In genomic region chrX:93286291-93286893, GRCm38 (mm10) we compare ENCODE assay signal across 8 mouse cellular contexts. TPM values are rescaled to one million over a fixed set of nuclear protein-coding genes. Genes with fewer than 3 reads are reported as not detected.
A peak's percentile ranks its signal among the peaks of the same experiment; 100 is the strongest.
DNase-seq lines count a peak whose midpoint lies in the region; ATAC-seq and TF ChIP-seq lines count a peak whose summit lies in the region.

Arx (plus strand) TSS chrX:93286445.

- WGBS in forebrain, embryonic 16.5 days, result 22% methylated on average over 31 of the region's 31 CpGs
- 18% methylated on average over 31 of the region's 31 CpGs for WGBS in hindbrain, embryonic 16.5 days
- 12% methylated on average over 31 of the region's 31 CpGs for WGBS in small intestine, adult 2 months

- DNase-seq in adrenal gland, postnatal 14 days, result peak; percentile 72
- peak; percentile 43 to 57 for DNase-seq in left cerebral cortex, adult 9 months (ENCODE audit: low spot score in 2 of 2)
- no peak for DNase-seq in urinary bladder, adult 2 months (ENCODE audit: low spot score)

- peaks cover 8% of the 10 kb centered on the region for H3K4me1 ChIP-seq in forebrain, embryonic 16.5 days (replicated peaks; ENCODE audit: control insufficient read depth, insufficient read depth, low read length)
- peaks cover 9% of the 10 kb centered on the region for H3K4me1 ChIP-seq in hindbrain, embryonic 16.5 days (ENCODE audit: control insufficient read depth, insufficient read depth, low read depth, low read length)
- peaks cover 59% of the 10 kb centered on the region for H3K4me1 ChIP-seq in megakaryocyte, embryonic 14.5 days
- H3K4me1 ChIP-seq in small intestine, adult 2 months (ENCODE audit: control insufficient read depth, insufficient read depth, insufficient read length, low read length), result peaks cover 10% of the 10 kb centered on the region

- H3K4me2 ChIP-seq in forebrain, embryonic 16.5 days (ENCODE audit: low read length), result peak within 1 kb of the TSS; percentile 52
- peak within 1 kb of the TSS; percentile 48 for H3K4me2 ChIP-seq in hindbrain, embryonic 16.5 days (ENCODE audit: low read length)

- ATAC-seq in CD4-positive, CD25-positive, alpha-beta regulatory T cell, adult 4 months, result peak; percentile 84
- peak; percentile 92 for ATAC-seq in forebrain, embryonic 16.5 days
- peak; percentile 94 for ATAC-seq in hindbrain, embryonic 16.5 days

- no peak for TF ChIP-seq CTCF in small intestine, adult 2 months (IDR thresholded peaks at IDR 0.05; ENCODE audit: extremely low read depth, insufficient read length, insufficient replicate concordance, low read depth, low read length)

- H3K36me3 ChIP-seq in forebrain, embryonic 16.5 days (ENCODE audit: control insufficient read depth, insufficient read depth), result no peaks in the 10 kb centered on the region
- H3K36me3 ChIP-seq in hindbrain, embryonic 16.5 days (ENCODE audit: control insufficient read depth, insufficient read depth, low read length), result no peaks in the 10 kb centered on the region
- H3K36me3 ChIP-seq in megakaryocyte, embryonic 14.5 days (replicated peaks; ENCODE audit: low read length), result no peaks in the 10 kb centered on the region
- H3K36me3 ChIP-seq in small intestine, adult 2 months (ENCODE audit: control insufficient read depth, insufficient read depth, low read length), result no peaks in the 10 kb centered on the region

- H3K27me3 ChIP-seq in forebrain, embryonic 16.5 days (replicated peaks; ENCODE audit: control insufficient read depth, insufficient read depth, low read length), result no peaks in the 10 kb centered on the region
- peaks cover 21% of the 10 kb centered on the region for H3K27me3 ChIP-seq in hindbrain, embryonic 16.5 days (replicated peaks; ENCODE audit: control insufficient read depth, insufficient read depth, low read length)
- peaks cover 88% of the 10 kb centered on the region for H3K27me3 ChIP-seq in megakaryocyte, embryonic 14.5 days (replicated peaks)
- peaks cover 67% of the 10 kb centered on the region for H3K27me3 ChIP-seq in small intestine, adult 2 months (ENCODE audit: control insufficient read depth, insufficient read depth, low read length)

- no peaks in the 10 kb centered on the region for H3K9me3 ChIP-seq in forebrain, embryonic 16.5 days (ENCODE audit: control insufficient read depth, low read length)
- peaks cover 5% of the 10 kb centered on the region for H3K9me3 ChIP-seq in hindbrain, embryonic 16.5 days (ENCODE audit: control insufficient read depth, low read length)
- peaks cover 15% of the 10 kb centered on the region for H3K9me3 ChIP-seq in megakaryocyte, embryonic 14.5 days

- H3K4me3 ChIP-seq in forebrain, embryonic 16.5 days (replicated peaks; ENCODE audit: low read length), result peak within 1 kb of the TSS; percentile 48
- peak within 1 kb of the TSS; percentile 22 for H3K4me3 ChIP-seq in hindbrain, embryonic 16.5 days (ENCODE audit: low read length)
- H3K4me3 ChIP-seq in megakaryocyte, embryonic 14.5 days (replicated peaks), result peak within 1 kb of the TSS; percentile 87
- H3K4me3 ChIP-seq in small intestine, adult 2 months (ENCODE audit: low read depth, low read length), result peak within 1 kb of the TSS; percentile 21; the same call in 1 of the 2 replicates

- peak within 1 kb of the TSS; percentile 60 for H3K27ac ChIP-seq in forebrain, embryonic 16.5 days (ENCODE audit: low read length)
- no peak within 1 kb of the TSS for H3K27ac ChIP-seq in hindbrain, embryonic 16.5 days (ENCODE audit: low read depth, low read length)
- no peak within 1 kb of the TSS for H3K27ac ChIP-seq in small intestine, adult 2 months (ENCODE audit: insufficient read depth, low read depth, low read length)

- TF ChIP-seq POLR2A in small intestine, adult 2 months (IDR thresholded peaks at IDR 0.05; ENCODE audit: low read depth, low read length), result no peak

- peak within 1 kb of the TSS; percentile 63 for H3K9ac ChIP-seq in forebrain, embryonic 16.5 days (replicated peaks; ENCODE audit: low read depth, low read length)
- no peak within 1 kb of the TSS for H3K9ac ChIP-seq in hindbrain, embryonic 16.5 days (ENCODE audit: low read depth, low read length)

RNA-seq across cellular contexts. Expression of gene Arx, which starts in this region (rescaled TPM):
- polyA plus RNA-seq in CD4-positive, CD25-positive, alpha-beta regulatory T cell, adult 4 months (2017; shearing (Covaris generic)), result not detected
- 0.22 TPM in 1 of 2 replicates, not detected in the other for total RNA-seq in adrenal gland, postnatal 14 days (2021)
- 41.3 and 42.8 TPM in 2 replicates for polyA plus RNA-seq in forebrain, embryonic 16.5 days (2015; fragmentation: Nextera tagmentation; extraction: Ambion mirVana)
- polyA plus RNA-seq in hindbrain, embryonic 16.5 days (2015; fragmentation: Nextera tagmentation; extraction: Ambion mirVana), result 0.59 and 1.6 TPM in 2 replicates
- polyA plus RNA-seq in megakaryocyte, embryonic 14.5 days (2012; ENCODE audit: insufficient read depth, low replicate concordance), result 0.09 TPM in 1 of 2 replicates, not detected in the other
- polyA plus RNA-seq in small intestine, adult 2 months (2012; rRNA removed), result 0.32 and 1.0 TPM in 2 replicates
- not detected in 2 replicates for polyA plus RNA-seq in urinary bladder, adult 2 months (2012; rRNA removed)

Comparison
In these comparisons a context has a peak if more than half of its experiments do, and no peak if none do; other contexts are left out.
1. RNA of gene Arx (polyA plus RNA-seq): 41.3 to 42.8 TPM in forebrain, embryonic 16.5 days; 0.32 to 1.0 TPM in small intestine, adult 2 months, 0.59 to 1.6 TPM in hindbrain, embryonic 16.5 days, not detected in CD4-positive, CD25-positive, alpha-beta regulatory T cell, adult 4 months, 0.09 TPM in megakaryocyte, embryonic 14.5 days and not detected in urinary bladder, adult 2 months; every median in the first group is over 10 times any median in the second.
2. Peak in ATAC-seq in CD4-positive, CD25-positive, alpha-beta regulatory T cell, adult 4 months; RNA of the gene not detected or under 1 TPM.
3. Peak in DNase-seq in adrenal gland, postnatal 14 days; RNA of the gene not detected or under 1 TPM.
4. H3K4me3 ChIP-seq: peak in every context shown above with its lines; median percentile 87 in megakaryocyte, embryonic 14.5 days; 48 in forebrain, embryonic 16.5 days; 22 in hindbrain, embryonic 16.5 days; 21 in small intestine, adult 2 months.
5. Peak in every context shown above with its lines, with median percentiles within 50 percentile points of each other: ATAC-seq.